Mouse (Mus musculus) subcutaneous adipose tissue, adult 2 months (tissue): ENCODE results near the gene Olfr351. TPM values are rescaled to one million over a fixed set of nuclear protein-coding genes. Genes with fewer than 3 reads are reported as not detected.

ENCODE experiments used
- polyA plus RNA-seq: library from polyadenylated mRNA; depleted of rRNA; stranded (reverse); fragments of >200 nt; gene quantifications from 2 replicates; pipeline ENCODE4 v1.2.3, GENCODE M21; 2012; ENCODE audit warnings: low replicate concordance; rRNA removed

The Olfr351 gene
- not detected in 2 replicates for polyA plus RNA-seq

DNA sequence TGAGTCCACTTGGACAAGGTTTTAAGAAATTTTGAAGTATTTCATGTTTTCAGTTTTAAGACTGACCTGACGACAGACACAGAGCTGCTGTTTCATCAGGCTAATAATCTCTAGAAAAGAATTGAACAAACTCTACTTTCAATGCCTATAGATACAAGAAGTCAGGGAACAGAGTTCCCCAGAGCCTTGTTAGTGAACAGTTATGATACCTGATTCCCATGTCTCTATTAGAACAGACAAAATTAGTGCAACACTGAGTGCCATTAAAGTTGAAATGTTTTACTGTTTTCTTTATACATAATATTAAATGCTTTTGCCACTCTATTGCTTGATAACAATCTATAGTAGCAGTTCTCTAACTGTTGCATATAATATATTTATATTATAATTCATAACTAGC, at the start of gene Olfr351:
TSS of gene Olfr351 (minus strand) at position 101 of the 400 bp plus-strand sequence.

DNA sequence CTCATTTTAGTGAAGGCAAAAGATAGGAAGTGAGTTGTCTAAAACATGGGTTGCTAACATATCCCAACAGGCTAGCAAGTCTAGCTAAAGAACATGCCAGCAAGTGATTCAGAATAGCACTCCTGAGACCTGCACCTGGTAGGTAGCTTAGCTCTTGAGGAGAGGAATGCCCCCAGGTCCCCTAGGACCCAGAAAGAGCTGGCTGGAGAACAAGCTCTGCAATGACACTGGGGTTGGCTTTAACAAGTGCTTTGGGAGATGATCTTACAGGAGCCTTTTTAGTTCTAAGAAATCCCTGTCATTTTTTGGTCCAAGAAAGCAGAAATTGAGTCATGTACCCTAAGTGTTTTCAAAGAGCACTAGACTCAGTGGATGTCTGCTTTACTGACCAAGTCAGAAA, 42.9 kb upstream of the Olfr351 start, which contains the start of gene Olfr354:
TSS of gene Olfr354 (plus strand) at position 301 of the 400 bp plus-strand sequence.

DNA sequence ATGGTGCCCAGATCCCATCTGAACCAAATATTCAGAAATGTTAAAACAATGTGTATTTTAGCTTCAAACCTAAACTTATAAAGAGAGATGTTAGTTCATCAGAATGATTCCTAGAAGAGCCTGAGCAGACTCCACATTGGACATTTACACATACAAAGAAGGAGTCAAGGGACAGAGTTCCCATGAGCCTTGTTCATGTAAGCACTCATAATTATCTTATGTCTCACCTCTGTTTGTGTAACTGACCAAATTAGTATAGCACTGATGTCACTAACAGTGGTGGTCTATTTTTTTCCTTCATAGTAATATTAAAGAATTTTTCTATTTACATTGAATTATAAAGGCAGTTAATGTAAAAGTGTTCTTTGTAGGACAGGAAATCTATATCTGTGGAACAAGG, 30.4 kb upstream of the Olfr351 start, which contains the start of gene Olfr353:
TSS of gene Olfr353 (minus strand) at position 101 of the 400 bp plus-strand sequence.

DNA sequence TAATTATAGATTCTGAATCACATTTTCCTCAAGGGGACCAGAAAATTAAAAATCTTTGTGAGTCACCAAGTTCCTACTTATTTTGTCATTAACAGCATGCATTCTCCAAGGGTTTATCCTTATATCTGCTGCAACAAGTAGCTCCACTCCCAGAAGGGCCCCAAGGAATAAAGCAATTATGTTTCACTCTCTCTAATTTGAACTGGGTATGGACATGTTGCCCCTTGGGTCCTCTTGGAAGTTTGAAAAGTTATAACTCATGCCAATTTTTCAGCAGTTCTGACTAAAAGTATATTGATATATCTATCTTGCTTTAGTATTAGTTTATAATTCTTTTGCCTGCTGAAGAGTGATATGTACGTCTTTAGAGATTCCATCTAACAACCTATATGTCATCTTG, 5.7 kb upstream of the Olfr351 start, which contains the start of gene Olfr352:
TSS of gene Olfr352 (plus strand) at position 301 of the 400 bp plus-strand sequence.

DNA sequence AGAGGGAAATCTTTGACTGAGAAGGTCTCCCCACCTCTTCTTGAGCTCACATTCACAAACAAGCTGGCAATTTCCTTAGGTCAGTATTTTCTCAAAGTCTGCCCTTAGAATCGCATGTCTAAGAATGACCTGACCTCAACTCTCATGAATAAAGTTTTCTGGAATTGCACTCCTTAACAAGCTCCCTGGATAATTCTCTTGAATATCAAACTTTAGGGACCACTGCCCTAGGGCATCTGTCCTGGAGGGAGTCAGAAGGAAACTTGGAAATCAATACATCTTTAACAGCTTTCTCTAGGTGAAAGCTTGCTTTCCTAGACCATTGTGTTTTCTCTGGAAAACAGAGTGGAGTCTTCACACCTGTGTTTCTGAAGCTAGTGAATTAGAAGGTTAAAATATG, 16.4 kb downstream of the Olfr351 start, which contains the start of gene Olfr350:
TSS of gene Olfr350 (plus strand) at position 301 of the 400 bp plus-strand sequence.

DNA sequence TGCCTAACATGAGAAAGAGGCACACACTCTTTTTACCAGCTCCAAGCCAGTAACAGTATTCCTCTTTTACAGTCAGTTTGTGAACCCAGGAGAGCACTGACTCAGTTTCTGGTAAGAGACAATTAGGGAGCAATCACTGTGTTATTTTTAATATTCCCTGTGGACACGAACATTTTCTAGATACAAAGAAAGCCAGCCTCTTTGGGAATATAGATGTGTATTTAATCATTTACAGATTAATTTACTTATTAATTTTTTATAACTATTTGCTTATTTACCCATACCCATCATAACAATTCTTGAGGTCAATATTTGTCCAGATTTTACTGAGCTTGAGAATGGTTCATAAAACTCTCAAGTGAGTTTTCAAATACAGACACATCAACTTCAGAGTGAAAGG, 45.5 kb downstream of the Olfr351 start, which contains the start of gene Olfr3:
TSS of gene Olfr3 (minus strand) at position 101 of the 400 bp plus-strand sequence.

Other genes starting within 250 kb of the Olfr351 start
- gene Olfr345, start 222.6 kb downstream of the Olfr351 start, polyA plus RNA-seq: not detected in 2 replicates
- gene Olfr346, start 176.9 kb downstream of the Olfr351 start, polyA plus RNA-seq: not detected in 2 replicates
- not detected in 2 replicates for gene Olfr347, start 130.8 kb downstream of the Olfr351 start, polyA plus RNA-seq
- gene Olfr348, start 78.4 kb downstream of the Olfr351 start, polyA plus RNA-seq: not detected in 2 replicates
- not detected in 2 replicates for gene Olfr50, start 72.1 kb downstream of the Olfr351 start, polyA plus RNA-seq
- gene Olfr3, start 45.6 kb downstream of the Olfr351 start, polyA plus RNA-seq: not detected in 2 replicates
- gene Olfr350, start 16.4 kb downstream of the Olfr351 start, polyA plus RNA-seq: not detected in 2 replicates
- gene Olfr352, start 5.8 kb upstream of the Olfr351 start, polyA plus RNA-seq: not detected in 2 replicates
- not detected in 2 replicates for gene Olfr353, start 30.3 kb upstream of the Olfr351 start, polyA plus RNA-seq
- gene Olfr354, start 43.0 kb upstream of the Olfr351 start, polyA plus RNA-seq: not detected in 2 replicates
- gene Olfr355, start 66.2 kb upstream of the Olfr351 start, polyA plus RNA-seq: not detected in 2 replicates
- gene Olfr356, start 74.5 kb upstream of the Olfr351 start, polyA plus RNA-seq: not detected in 2 replicates
- gene Olfr357, start 131.2 kb upstream of the Olfr351 start, polyA plus RNA-seq: not detected in 2 replicates
- gene Olfr358, start 146.7 kb upstream of the Olfr351 start, polyA plus RNA-seq: not detected in 2 replicates
- not detected in 2 replicates for gene Olfr360, start 203.1 kb upstream of the Olfr351 start, polyA plus RNA-seq
- not detected in 2 replicates for gene Olfr361, start 226.6 kb upstream of the Olfr351 start, polyA plus RNA-seq